Mouse (Mus musculus) myocyte (in vitro differentiated cells): ENCODE results near the gene Stam2.

Experiments
- CEBPB ChIP-seq: IDR thresholded peaks from 2 replicates; pipeline ENCODE4 v1.6.1; 2011; ENCODE audit warnings: mild to moderate bottlenecking, moderate library complexity; ENCODE audit not compliant: poor library complexity, insufficient read depth, severe bottlenecking
- MAX ChIP-seq: IDR thresholded peaks from one replicate; pipeline ENCODE4 v1.6.1; 2011; ENCODE audit warnings: low read depth, mild to moderate bottlenecking, control low read depth
- MYOD1 ChIP-seq, 3 experiments: IDR thresholded peaks; one replicate each; pipeline ENCODE4 v1.6.1; 2011; ENCODE audit warnings: control low read depth in 2 of 3, low read depth in 2 of 3, mild to moderate bottlenecking in 2 of 3, moderate library complexity in 1 of 3; ENCODE audit not compliant: insufficient read length in 2 of 3, control insufficient read depth in 1 of 3
- MYOG ChIP-seq, 3 experiments: IDR thresholded peaks; one replicate each; pipeline ENCODE4 v1.6.1; 2011; ENCODE audit warnings: control low read depth in 2 of 3, low read depth in 2 of 3, mild to moderate bottlenecking in 2 of 3; ENCODE audit not compliant: insufficient read length in 2 of 3, control insufficient read depth in 1 of 3, insufficient read depth in 1 of 3
- POLR2A ChIP-seq: IDR thresholded peaks from one replicate; pipeline ENCODE4 v1.6.1; 2011; ENCODE audit warnings: low read depth, mild to moderate bottlenecking, control low read depth, moderate library complexity; ENCODE audit not compliant: insufficient read length
- POLR2AphosphoS2 ChIP-seq: IDR thresholded peaks from one replicate; pipeline ENCODE4 v1.6.1; 2011; ENCODE audit warnings: low read depth, control low read depth; ENCODE audit not compliant: insufficient read length
- REST ChIP-seq: IDR thresholded peaks from one replicate; pipeline ENCODE4 v1.6.1; 2011; ENCODE audit warnings: mild to moderate bottlenecking, control low read depth, moderate library complexity; ENCODE audit not compliant: insufficient read depth, insufficient read length
- SRF ChIP-seq: IDR thresholded peaks from one replicate; pipeline ENCODE4 v1.6.1; 2011; ENCODE audit warnings: low read depth; ENCODE audit not compliant: control insufficient read depth, insufficient read length
- TCF12 ChIP-seq: IDR thresholded peaks from one replicate; pipeline ENCODE4 v1.6.1; 2011; ENCODE audit warnings: mild to moderate bottlenecking, control low read depth; ENCODE audit not compliant: poor library complexity, insufficient read depth, severe bottlenecking
- TCF3 ChIP-seq: IDR thresholded peaks from one replicate; pipeline ENCODE4 v1.6.1; 2011; ENCODE audit warnings: low read depth, control low read depth; ENCODE audit not compliant: insufficient read length
- USF1 ChIP-seq: IDR thresholded peaks from one replicate; pipeline ENCODE4 v1.6.1; 2011; ENCODE audit warnings: low read depth, mild to moderate bottlenecking, control low read depth, moderate library complexity

GRCm38 (mm10) chr2:52674886-52675277 is 67.2 kb downstream of the Stam2 start:
- TF ChIP-seq USF1 (no peak), MAX (no peak), POLR2A (no peak), POLR2AphosphoS2 (no peak), MYOG (IDR thresholded peaks at IDR 0.05; ENCODE audit: control insufficient read depth in 1 of 3, insufficient read depth in 1 of 3, insufficient read length in 2 of 3, low read depth in 2 of 3) (no peak), CEBPB (no peak), REST (no peak), TCF3 (no peak), SRF (no peak), TCF12 (no peak), MYOD1 (IDR thresholded peaks at IDR 0.05; ENCODE audit: control insufficient read depth in 1 of 3, insufficient read length in 2 of 3, low read depth in 2 of 3) (no peak)
